Mouse (Mus musculus) myocyte (in vitro differentiated cells): ENCODE measurements around the gene Atg13.

Source experiments
- CEBPB ChIP-seq: IDR thresholded peaks from 2 replicates; pipeline ENCODE4 v1.6.1; 2011; ENCODE audit warnings: mild to moderate bottlenecking, moderate library complexity; ENCODE audit not compliant: poor library complexity, insufficient read depth, severe bottlenecking
- MAX ChIP-seq: IDR thresholded peaks from one replicate; pipeline ENCODE4 v1.6.1; 2011; ENCODE audit warnings: low read depth, mild to moderate bottlenecking, control low read depth
- MYOD1 ChIP-seq, 3 experiments: IDR thresholded peaks; one replicate each; pipeline ENCODE4 v1.6.1; 2011; ENCODE audit warnings: control low read depth in 2 of 3, low read depth in 2 of 3, mild to moderate bottlenecking in 2 of 3, moderate library complexity in 1 of 3; ENCODE audit not compliant: insufficient read length in 2 of 3, control insufficient read depth in 1 of 3
- POLR2A ChIP-seq: IDR thresholded peaks from one replicate; pipeline ENCODE4 v1.6.1; 2011; ENCODE audit warnings: low read depth, mild to moderate bottlenecking, control low read depth, moderate library complexity; ENCODE audit not compliant: insufficient read length
- REST ChIP-seq: IDR thresholded peaks from one replicate; pipeline ENCODE4 v1.6.1; 2011; ENCODE audit warnings: mild to moderate bottlenecking, control low read depth, moderate library complexity; ENCODE audit not compliant: insufficient read depth, insufficient read length
- SRF ChIP-seq: IDR thresholded peaks from one replicate; pipeline ENCODE4 v1.6.1; 2011; ENCODE audit warnings: low read depth; ENCODE audit not compliant: control insufficient read depth, insufficient read length

GRCm38 (mm10) chr2:91644021-91644420 lies 66.4 kb downstream of the Atg13 start:
- TF ChIP-seq SRF (no peak), POLR2A (no peak), CEBPB (no peak), REST (no peak), MYOD1 (IDR thresholded peaks at IDR 0.05; ENCODE audit: control insufficient read depth in 1 of 3, insufficient read length in 2 of 3, low read depth in 2 of 3) (no peak), MAX (no peak)
